Comparison of ENCODE assay signal across 10 mouse cellular contexts in genomic region chr9:101002053-101002452, GRCm38 (mm10). TPM values are rescaled to one million over a fixed set of nuclear protein-coding genes. Genes with fewer than 3 reads are reported as not detected.
DNase-seq lines count a peak whose midpoint lies in the region; ATAC-seq and TF ChIP-seq lines count a peak whose summit lies in the region.
"Had no signal": no experiment of that assay in that cellular context is flagged by ENCODE, and none has a peak within 500 bp of the region (broad histone marks: within the 10 kb centered on the region; RNA-seq: fewer than 3 reads in every experiment).

No protein-coding gene starts in this region.

- DNase-seq in layer of hippocampus, adult 2 months (ENCODE audit: low spot score in 2 of 2) = no peak
- DNase-seq in layer of hippocampus, postnatal 25 days (ENCODE audit: extremely low spot score in 1 of 2, low spot score in 1 of 2) = no peak
- peak; percentile 24 for DNase-seq in CH12.LX (ENCODE audit: extremely low read depth)
- peak; percentile 32 for DNase-seq in MEL-GATA-1-ER (ENCODE audit: extremely low read depth, low read depth)
- DNase-seq in midbrain, embryonic 10.5 days (ENCODE audit: low spot score) = no peak
- no peak for DNase-seq in left cerebral cortex, postnatal 10 days (ENCODE audit: extremely low spot score in 1 of 2, low spot score in 2 of 2)
- DNase-seq: cerebellum, postnatal 36 days had no signal

- no peaks in the 10 kb centered on the region for H3K79me2 ChIP-seq in CH12.LX (replicated peaks; ENCODE audit: control insufficient read depth, extremely low read depth, insufficient read depth, poor library complexity, severe bottlenecking)

- ATAC-seq in megakaryocyte-erythroid progenitor cell, adult 5-6 weeks (replicated peaks; ENCODE audit: low FRiP score, low TSS enrichment, poor library complexity, severe bottlenecking) = peak; percentile 54; the same call in 1 of the 2 replicates

- in situ Hi-C loops in CH12.LX (cut with MboI; ENCODE audit: low pct_ligation_motif_present, low pct_unique_long_range_greater_than_20kb, low sequenced_read_pairs) = loop anchor here (25.0 kb wide), 1 partner anchor 135 kb away; no protein-coding TSS in a partner anchor

- dilution Hi-C loops in CH12.LX (cut with MboI; ENCODE audit: extremely low pct_ligation_motif_present, extremely low pct_unique_long_range_greater_than_20kb, low sequenced_read_pairs) = no loop called here

- TF ChIP-seq RAD21 in CH12.LX (IDR thresholded peaks at IDR 0.05; ENCODE audit: low read depth, low read length) = peak; percentile 51

- no peaks in the 10 kb centered on the region for H3K27me3 ChIP-seq in CH12.LX (replicated peaks)
- no peaks in the 10 kb centered on the region for H3K27me3 ChIP-seq in midbrain, embryonic 10.5 days (ENCODE audit: low read depth, poor library complexity, severe bottlenecking)
- H3K27me3 ChIP-seq: heart, embryonic 13.5 days; neural tube, embryonic 12.5 days had no signal

- 89% methylated on average over 4 of the region's 4 CpGs for WGBS in midbrain, embryonic 10.5 days

- H3K4me1 ChIP-seq in CH12.LX (ENCODE audit: control insufficient read depth in 1 of 2, insufficient read depth in 2 of 2) = no peaks in the 10 kb centered on the region
- H3K4me1 ChIP-seq in midbrain, embryonic 10.5 days = no peaks in the 10 kb centered on the region
- H3K4me1 ChIP-seq: heart, embryonic 13.5 days; neural tube, embryonic 12.5 days had no signal

- H3K9ac ChIP-seq in CH12.LX (ENCODE audit: insufficient read depth, low read depth) = no peak overlapping the region
- H3K9ac ChIP-seq: heart, embryonic 13.5 days; neural tube, embryonic 12.5 days had no signal

- peaks cover 3 to 24% of the 10 kb centered on the region in 2 experiments for H3K36me3 ChIP-seq in CH12.LX (replicated peaks in 1 of 2; ENCODE audit: control insufficient read depth in 1 of 2, insufficient read depth in 1 of 2, low read length in 1 of 2)
- peaks cover 23% of the 10 kb centered on the region for H3K36me3 ChIP-seq in midbrain, embryonic 10.5 days
- H3K36me3 ChIP-seq: neural tube, embryonic 12.5 days had no signal

- no peak overlapping the region for H3K27ac ChIP-seq in layer of hippocampus, adult 2 months
- no peak overlapping the region for H3K27ac ChIP-seq in CH12.LX (ENCODE audit: insufficient read depth, low read depth)
- no peak overlapping the region for H3K27ac ChIP-seq in midbrain, embryonic 10.5 days (replicated peaks)
- H3K27ac ChIP-seq: heart, embryonic 13.5 days; neural tube, embryonic 12.5 days had no signal

- H3K4me3 ChIP-seq in layer of hippocampus, adult 2 months = no peak overlapping the region
- no peak overlapping the region for H3K4me3 ChIP-seq in CH12.LX (replicated peaks in 1 of 3; ENCODE audit: low read depth in 2 of 3, low read length in 2 of 3, poor library complexity in 1 of 3)
- H3K4me3 ChIP-seq in midbrain, embryonic 10.5 days = no peak overlapping the region
- H3K4me3 ChIP-seq: heart, embryonic 13.5 days; neural tube, embryonic 12.5 days had no signal

- no peak for TF ChIP-seq POLR2A in CH12.LX (IDR thresholded peaks at IDR 0.05; ENCODE audit: low read depth, low read length)

- H3K9me3 ChIP-seq in CH12.LX (replicated peaks; ENCODE audit: low read length) = peaks cover 16% of the 10 kb centered on the region
- no peaks in the 10 kb centered on the region; the same call in 1 of the 2 replicates for H3K9me3 ChIP-seq in midbrain, embryonic 10.5 days (replicated peaks)

- H3K4me2 ChIP-seq in CH12.LX (ENCODE audit: insufficient read depth, low read depth, poor library complexity, severe bottlenecking) = no peak overlapping the region
- H3K4me2 ChIP-seq: heart, embryonic 13.5 days; neural tube, embryonic 12.5 days had no signal

- TF ChIP-seq CTCF in layer of hippocampus, adult 2 months (conservative IDR thresholded peaks at IDR 0.05) = peak; percentile 72
- TF ChIP-seq CTCF in CH12.LX (conservative IDR thresholded peaks at IDR 0.05 in 1 of 2, IDR thresholded peaks at IDR 0.05 in 1 of 2; ENCODE audit: low read depth in 2 of 2, low read length in 2 of 2) = peak; percentile 53 to 60

- intact Hi-C loops in left cerebral cortex, postnatal 10 days (cut with DNase I) = loop anchor here (10.0 kb wide), 1 partner anchor 153 kb away; no protein-coding TSS in a partner anchor

- no peak for TF ChIP-seq EP300 in CH12.LX (IDR thresholded peaks at IDR 0.05; ENCODE audit: low read length)

TF ChIP-seq in CH12.LX, 34 proteins besides CTCF, POLR2A, EP300 and RAD21:
- TF ChIP-seq NELFE (IDR thresholded peaks at IDR 0.05; ENCODE audit: low read depth, low read length) (no peak), SMC3 (IDR thresholded peaks at IDR 0.05; ENCODE audit: low read depth, low read length) (peak; percentile 35)

RNA-seq across cellular contexts. Expression of gene Pccb, which starts 32.6 kb away (rescaled TPM):
- total RNA-seq in layer of hippocampus, adult 2 months (2021) = 10 to 100 TPM; 43.5 to 45.5 TPM
- 10 to 100 TPM; 44.7 to 45.6 TPM for total RNA-seq in layer of hippocampus, postnatal 25 days (2021)
- total RNA-seq in CH12.LX (2012; rRNA removed) (17.3 and 18.7 TPM in 2 replicates), CH12.LX (2014; rRNA removed) (17.7 and 18.4 TPM in 2 replicates)
- polyA plus RNA-seq in CH12.LX (2012; ENCODE audit: insufficient read length, low read depth) = 26.3 and 31.6 TPM in 2 replicates
- 27.7 and 37.8 TPM in 2 replicates for total RNA-seq in megakaryocyte-erythroid progenitor cell, adult 5-6 weeks (2014; fragmentation: Nextera tagmentation)
- total RNA-seq in megakaryocyte-erythroid progenitor cell, adult 5-6 weeks (2017) = 23.4 and 33.2 TPM in 2 replicates
- polyA plus RNA-seq in midbrain, embryonic 10.5 days (2016; fragmentation: Nextera tagmentation; extraction: Ambion mirVana) = 14.2 and 15.7 TPM in 2 replicates
- 10 to 100 TPM; 54.1 to 56.4 TPM for total RNA-seq in left cerebral cortex, postnatal 10 days (2021)

Comparison
In these comparisons a context has a peak if more than half of its experiments do, and no peak if none do; other contexts are left out.
1. DNase-seq: peak in CH12.LX (single experiment) and MEL-GATA-1-ER (single experiment); none in layer of hippocampus, adult 2 months (0 of 2), layer of hippocampus, postnatal 25 days (0 of 2), midbrain, embryonic 10.5 days (single experiment) and left cerebral cortex, postnatal 10 days (0 of 2).